In genomic region chr2:159163985-159164384, GRCm38 (mm10) we compare ENCODE assay signal across 8 mouse cellular contexts.
DNase-seq lines count a peak whose midpoint lies in the region; ATAC-seq and TF ChIP-seq lines count a peak whose summit lies in the region.

No protein-coding gene starts in this region.

- peak; percentile 66; the same call in 1 of the 2 replicates for ATAC-seq in forebrain, embryonic 11.5 days (replicated peaks; ENCODE audit: low FRiP score)
- no peak for ATAC-seq in forebrain, embryonic 15.5 days (replicated peaks)
- ATAC-seq in lung, embryonic 14.5 days (ENCODE audit: insufficient read depth) = no peak

- no peak overlapping the region for H3K4me2 ChIP-seq in forebrain, embryonic 11.5 days (ENCODE audit: low read depth, low read length, severe bottlenecking)
- H3K4me2 ChIP-seq in forebrain, embryonic 15.5 days (replicated peaks) = no peak overlapping the region
- no peak overlapping the region for H3K4me2 ChIP-seq in lung, embryonic 14.5 days

- H3K27ac ChIP-seq in forebrain, embryonic 11.5 days (ENCODE audit: low read depth, low read length) = no peak overlapping the region
- no peak overlapping the region for H3K27ac ChIP-seq in forebrain, embryonic 15.5 days (replicated peaks)
- H3K27ac ChIP-seq in lung, embryonic 14.5 days (ENCODE audit: low read depth) = no peak overlapping the region

- WGBS in forebrain, embryonic 11.5 days = 39% methylated on average over 7 of the region's 7 CpGs
- 37% methylated on average over 7 of the region's 7 CpGs for WGBS in forebrain, embryonic 15.5 days
- WGBS in lung, embryonic 14.5 days = 36% methylated on average over 7 of the region's 7 CpGs

- H3K9ac ChIP-seq in forebrain, embryonic 11.5 days (ENCODE audit: low read length) = no peak overlapping the region
- H3K9ac ChIP-seq in forebrain, embryonic 15.5 days (replicated peaks) = no peak overlapping the region
- no peak overlapping the region for H3K9ac ChIP-seq in lung, embryonic 14.5 days

- no peak overlapping the region for H3K4me3 ChIP-seq in forebrain, embryonic 11.5 days (ENCODE audit: low read depth, low read length)
- H3K4me3 ChIP-seq in forebrain, embryonic 15.5 days = no peak overlapping the region
- H3K4me3 ChIP-seq in lung, embryonic 14.5 days (ENCODE audit: low read depth, low read length) = no peak overlapping the region

- TF ChIP-seq CTCF in lung, embryonic 14.5 days (IDR thresholded peaks at IDR 0.05; ENCODE audit: low read depth) = peak; percentile 82

- H3K9me3 ChIP-seq in forebrain, embryonic 11.5 days (ENCODE audit: control insufficient read depth, low read length) = no peaks in the 10 kb centered on the region
- no peaks in the 10 kb centered on the region for H3K9me3 ChIP-seq in forebrain, embryonic 15.5 days
- H3K9me3 ChIP-seq in lung, embryonic 14.5 days (ENCODE audit: low read depth, low read length) = no peaks in the 10 kb centered on the region

- H3K36me3 ChIP-seq in forebrain, embryonic 11.5 days (ENCODE audit: control insufficient read depth, insufficient read depth, low read length) = no peaks in the 10 kb centered on the region
- H3K36me3 ChIP-seq in forebrain, embryonic 15.5 days = no peaks in the 10 kb centered on the region
- H3K36me3 ChIP-seq in lung, embryonic 14.5 days (ENCODE audit: insufficient read depth) = no peaks in the 10 kb centered on the region

- no peaks in the 10 kb centered on the region for H3K27me3 ChIP-seq in forebrain, embryonic 11.5 days (ENCODE audit: control insufficient read depth, insufficient read depth, low read length)
- H3K27me3 ChIP-seq in forebrain, embryonic 15.5 days = no peaks in the 10 kb centered on the region
- no peaks in the 10 kb centered on the region for H3K27me3 ChIP-seq in lung, embryonic 14.5 days (ENCODE audit: insufficient read depth, low read length)

- peak; percentile 79 for DNase-seq in forebrain, embryonic 11.5 days (ENCODE audit: low spot score)
- peak; percentile 26 to 33 for DNase-seq in urinary bladder, adult 18-20 months (ENCODE audit: low spot score in 2 of 2)
- no peak for DNase-seq in urinary bladder, adult 2 months (ENCODE audit: low spot score)
- DNase-seq in embryo, embryonic 9.5 days (ENCODE audit: extremely low spot score) = peak; percentile 53
- DNase-seq in kidney, postnatal 14 days = peak; percentile 59
- DNase-seq in lung, embryonic 14.5 days = peak; percentile 69
- peak; percentile 3 for DNase-seq in telencephalon, adult 2 months (ENCODE audit: low read depth, low spot score)

- H3K4me1 ChIP-seq in forebrain, embryonic 11.5 days (replicated peaks; ENCODE audit: control insufficient read depth, insufficient read depth, low read length) = no peaks in the 10 kb centered on the region
- H3K4me1 ChIP-seq in forebrain, embryonic 15.5 days = no peaks in the 10 kb centered on the region
- H3K4me1 ChIP-seq in lung, embryonic 14.5 days (ENCODE audit: insufficient read depth) = no peaks in the 10 kb centered on the region
